In the genomic region with DNA sequence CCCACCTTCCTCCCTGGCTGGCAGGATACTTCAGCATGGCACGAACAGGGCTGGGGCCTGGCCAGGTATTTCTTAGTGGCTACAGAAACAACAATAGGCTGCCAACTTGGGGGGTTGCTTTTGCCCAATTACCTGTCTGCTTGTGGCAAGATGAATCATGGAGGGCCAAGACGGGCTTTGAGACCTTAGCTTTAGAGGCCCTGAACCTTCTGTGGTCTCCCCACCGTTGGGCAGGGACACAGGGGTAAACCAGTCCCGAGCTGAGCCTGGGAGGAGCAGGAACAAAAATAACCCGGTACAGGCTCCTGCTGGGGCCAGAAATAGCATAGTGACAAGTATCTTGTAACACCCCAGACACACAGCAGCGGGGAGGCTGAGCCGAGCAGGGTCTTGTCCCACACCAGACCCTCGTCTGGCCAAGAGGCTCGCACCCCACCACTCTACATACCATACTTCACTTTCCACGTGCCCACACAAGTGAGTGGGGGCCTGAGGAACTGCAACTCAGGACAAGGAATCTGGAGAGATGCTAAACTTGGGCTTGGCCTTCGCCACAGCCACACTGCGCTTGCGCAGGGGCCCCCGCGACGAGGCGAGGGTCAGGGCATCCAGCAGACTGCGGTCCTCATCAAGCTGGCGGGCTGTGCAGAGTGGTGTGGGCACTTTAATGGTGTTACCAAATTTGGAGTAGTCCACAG, we compare ENCODE assay signal across 12 mouse cellular contexts. TPM values are rescaled to one million over a fixed set of nuclear protein-coding genes. Genes with fewer than 3 reads are reported as not detected.
DNase-seq lines count a peak whose midpoint lies in the region; ATAC-seq lines count a peak whose summit lies in the region.
"Had no signal": no experiment of that assay in that cellular context is flagged by ENCODE, and none has a peak within 500 bp of the region (broad histone marks: within the 10 kb centered on the region; RNA-seq: fewer than 3 reads in every experiment).

No protein-coding gene starts in this region.

- H3K27ac ChIP-seq in forebrain, embryonic 13.5 days, result no peak overlapping the region
- no peak overlapping the region for H3K27ac ChIP-seq in forebrain, embryonic 11.5 days (ENCODE audit: low read depth, low read length)
- no peak overlapping the region for H3K27ac ChIP-seq in neural tube, embryonic 15.5 days (replicated peaks)
- peak overlapping the region; percentile 96 for H3K27ac ChIP-seq in heart, embryonic 11.5 days (ENCODE audit: low read depth, low read length)
- H3K27ac ChIP-seq in stomach, embryonic 15.5 days, result no peak overlapping the region
- H3K27ac ChIP-seq: limb, embryonic 12.5 days; neural tube, embryonic 13.5 days had no signal

- H3K4me3 ChIP-seq in forebrain, embryonic 13.5 days, result no peak overlapping the region
- H3K4me3 ChIP-seq in forebrain, embryonic 11.5 days (ENCODE audit: low read depth, low read length), result no peak overlapping the region
- H3K4me3 ChIP-seq in neural tube, embryonic 15.5 days (replicated peaks), result no peak overlapping the region
- peak overlapping the region; percentile 43 for H3K4me3 ChIP-seq in heart, embryonic 11.5 days (ENCODE audit: low read depth, low read length)
- H3K4me3 ChIP-seq in stomach, embryonic 15.5 days (replicated peaks), result no peak overlapping the region
- H3K4me3 ChIP-seq: limb, embryonic 12.5 days; neural tube, embryonic 13.5 days had no signal

- DNase-seq in forebrain, embryonic 11.5 days (ENCODE audit: low spot score), result no peak
- no peak for DNase-seq in neural tube, embryonic 10.5 days (ENCODE audit: extremely low spot score, low spot score)
- DNase-seq in thymus, postnatal 0 days (ENCODE audit: low spot score), result no peak
- DNase-seq: kidney, adult 8-10 months; lung, postnatal 36 days had no signal

- H3K4me1 ChIP-seq in forebrain, embryonic 13.5 days, result peaks cover 31% of the 10 kb centered on the region
- no peaks in the 10 kb centered on the region for H3K4me1 ChIP-seq in forebrain, embryonic 11.5 days (replicated peaks; ENCODE audit: control insufficient read depth, insufficient read depth, low read length)
- peaks cover 40% of the 10 kb centered on the region for H3K4me1 ChIP-seq in neural tube, embryonic 15.5 days
- H3K4me1 ChIP-seq in heart, embryonic 11.5 days (ENCODE audit: control insufficient read depth, insufficient read depth, low read length), result peaks cover 17% of the 10 kb centered on the region
- H3K4me1 ChIP-seq in stomach, embryonic 15.5 days, result no peaks in the 10 kb centered on the region
- H3K4me1 ChIP-seq: limb, embryonic 12.5 days had no signal

- H3K27me3 ChIP-seq in forebrain, embryonic 13.5 days, result peaks cover 15% of the 10 kb centered on the region
- peaks cover 7% of the 10 kb centered on the region; the same call in 1 of the 2 replicates for H3K27me3 ChIP-seq in forebrain, embryonic 11.5 days (ENCODE audit: control insufficient read depth, insufficient read depth, low read length)
- H3K27me3 ChIP-seq in neural tube, embryonic 15.5 days (replicated peaks), result peaks cover 9% of the 10 kb centered on the region
- H3K27me3 ChIP-seq in heart, embryonic 11.5 days (ENCODE audit: control insufficient read depth, insufficient read depth, low read length), result peaks cover 6% of the 10 kb centered on the region
- H3K27me3 ChIP-seq in stomach, embryonic 15.5 days (replicated peaks), result peaks cover 4% of the 10 kb centered on the region; the same call in 1 of the 2 replicates

- ATAC-seq in forebrain, embryonic 13.5 days, result no peak
- ATAC-seq in forebrain, embryonic 11.5 days (replicated peaks; ENCODE audit: low FRiP score), result no peak
- ATAC-seq in neural tube, embryonic 15.5 days (ENCODE audit: low FRiP score), result no peak
- peak; percentile 68 for ATAC-seq in heart, embryonic 11.5 days (replicated peaks; ENCODE audit: insufficient number of reproducible peaks, low FRiP score, low TSS enrichment)
- ATAC-seq in stomach, embryonic 15.5 days (ENCODE audit: insufficient read depth, low FRiP score, low read depth), result no peak
- no peak for ATAC-seq in granulocyte monocyte progenitor cell, adult 5-6 weeks (replicated peaks; ENCODE audit: poor library complexity, severe bottlenecking)

- WGBS in forebrain, embryonic 13.5 days, result 85% methylated on average over 19 of the region's 19 CpGs
- WGBS in forebrain, embryonic 11.5 days, result 83% methylated on average over 19 of the region's 19 CpGs
- 88% methylated on average over 19 of the region's 19 CpGs for WGBS in neural tube, embryonic 15.5 days
- 49% methylated on average over 19 of the region's 19 CpGs for WGBS in heart, embryonic 11.5 days (ENCODE audit: insufficient replicate concordance)
- WGBS in stomach, embryonic 15.5 days, result 78% methylated on average over 19 of the region's 19 CpGs

- no peaks in the 10 kb centered on the region for H3K36me3 ChIP-seq in forebrain, embryonic 13.5 days (ENCODE audit: poor library complexity, severe bottlenecking)
- H3K36me3 ChIP-seq in forebrain, embryonic 11.5 days (ENCODE audit: control insufficient read depth, insufficient read depth, low read length), result no peaks in the 10 kb centered on the region
- H3K36me3 ChIP-seq in neural tube, embryonic 15.5 days, result no peaks in the 10 kb centered on the region
- no peaks in the 10 kb centered on the region for H3K36me3 ChIP-seq in heart, embryonic 11.5 days (ENCODE audit: control insufficient read depth, insufficient read depth, low read length)
- H3K36me3 ChIP-seq in stomach, embryonic 15.5 days, result no peaks in the 10 kb centered on the region
- H3K36me3 ChIP-seq: limb, embryonic 12.5 days; neural tube, embryonic 13.5 days had no signal

- 0 out of 2 replicates have a peak overlapping the region, but pooled peaks have one; percentile 16 for H3K9ac ChIP-seq in forebrain, embryonic 13.5 days
- no peak overlapping the region for H3K9ac ChIP-seq in forebrain, embryonic 11.5 days (ENCODE audit: low read length)
- H3K9ac ChIP-seq in neural tube, embryonic 15.5 days (replicated peaks), result no peak overlapping the region
- H3K9ac ChIP-seq in heart, embryonic 11.5 days (ENCODE audit: low read depth, low read length), result peak overlapping the region; percentile 79
- no peak overlapping the region for H3K9ac ChIP-seq in stomach, embryonic 15.5 days
- H3K9ac ChIP-seq: limb, embryonic 12.5 days; neural tube, embryonic 13.5 days had no signal

- no peaks in the 10 kb centered on the region for H3K9me3 ChIP-seq in forebrain, embryonic 13.5 days (replicated peaks)
- no peaks in the 10 kb centered on the region for H3K9me3 ChIP-seq in forebrain, embryonic 11.5 days (ENCODE audit: control insufficient read depth, low read length)
- H3K9me3 ChIP-seq in neural tube, embryonic 15.5 days (replicated peaks), result no peaks in the 10 kb centered on the region
- H3K9me3 ChIP-seq in heart, embryonic 11.5 days (replicated peaks; ENCODE audit: control insufficient read depth, low read length), result no peaks in the 10 kb centered on the region
- no peaks in the 10 kb centered on the region for H3K9me3 ChIP-seq in stomach, embryonic 15.5 days
- H3K9me3 ChIP-seq: limb, embryonic 12.5 days; neural tube, embryonic 13.5 days had no signal

- H3K4me2 ChIP-seq in forebrain, embryonic 13.5 days, result peak overlapping the region; percentile 29
- H3K4me2 ChIP-seq in forebrain, embryonic 11.5 days (ENCODE audit: low read depth, low read length, severe bottlenecking), result no peak overlapping the region
- H3K4me2 ChIP-seq in neural tube, embryonic 15.5 days, result peak overlapping the region; percentile 22
- peak overlapping the region; percentile 75 for H3K4me2 ChIP-seq in heart, embryonic 11.5 days
- 0 out of 2 replicates have a peak overlapping the region, but pooled peaks have one; percentile 9 for H3K4me2 ChIP-seq in stomach, embryonic 15.5 days
- H3K4me2 ChIP-seq: limb, embryonic 12.5 days had no signal

RNA-seq across cellular contexts. Expression of a gene that starts 2.2 kb away (rescaled TPM):
- polyA plus RNA-seq in forebrain, embryonic 13.5 days (2015; fragmentation: Nextera tagmentation; extraction: Ambion mirVana), result 1.1 and 2.6 TPM in 2 replicates
- 0.20 and 0.48 TPM in 2 replicates for polyA plus RNA-seq in forebrain, embryonic 11.5 days (2014; fragmentation: Nextera tagmentation; extraction: Ambion mirVana)
- polyA plus RNA-seq in neural tube, embryonic 15.5 days (2015; fragmentation: Nextera tagmentation; extraction: Ambion mirVana), result 1.9 and 2.7 TPM in 2 replicates
- polyA plus RNA-seq in heart, embryonic 11.5 days (2014; fragmentation: Nextera tagmentation; extraction: Ambion mirVana), result 5.3 and 5.9 TPM in 2 replicates
- 1.0 and 2.0 TPM in 2 replicates for polyA plus RNA-seq in stomach, embryonic 15.5 days (2015; fragmentation: Nextera tagmentation; extraction: Ambion mirVana)
- polyA plus RNA-seq in thymus, postnatal 0 days (2015; fragmentation: Nextera tagmentation; extraction: Ambion mirVana), result 0.05 and 0.10 TPM in 2 replicates
- total RNA-seq in granulocyte monocyte progenitor cell, adult 5-6 weeks (2014; fragmentation: Nextera tagmentation), result not detected in 2 replicates
- not detected in 2 replicates for total RNA-seq in granulocyte monocyte progenitor cell, adult 5-6 weeks (2017)

Comparison
In these comparisons a context has a peak if more than half of its experiments do, and no peak if none do; other contexts are left out.
1. H3K9ac ChIP-seq: peak in forebrain, embryonic 13.5 days (single experiment) and heart, embryonic 11.5 days (single experiment); none in forebrain, embryonic 11.5 days (single experiment), neural tube, embryonic 15.5 days (single experiment) and stomach, embryonic 15.5 days (single experiment).